Mouse (Mus musculus) mesoderm, embryonic 11.5 days (tissue): ENCODE data around the gene Eras.
"Not testable (repeated sequence)": the region's sequence is repeated elsewhere in the genome, so short reads cannot be mapped to it uniquely, and the experiment has no call there.

Source experiments
- DNase-seq: peaks from one replicate; pipeline ENCODE4 v3.0.0-alpha.2; 2012; ENCODE audit warnings: low read depth, low spot score

Eras gene

GRCm38 (mm10) chrX:7928270-7928790 is at the start of gene Eras:
Gene Eras, minus strand, starts transcription at chrX:7928607.
- no peak for DNase-seq

DNA sequence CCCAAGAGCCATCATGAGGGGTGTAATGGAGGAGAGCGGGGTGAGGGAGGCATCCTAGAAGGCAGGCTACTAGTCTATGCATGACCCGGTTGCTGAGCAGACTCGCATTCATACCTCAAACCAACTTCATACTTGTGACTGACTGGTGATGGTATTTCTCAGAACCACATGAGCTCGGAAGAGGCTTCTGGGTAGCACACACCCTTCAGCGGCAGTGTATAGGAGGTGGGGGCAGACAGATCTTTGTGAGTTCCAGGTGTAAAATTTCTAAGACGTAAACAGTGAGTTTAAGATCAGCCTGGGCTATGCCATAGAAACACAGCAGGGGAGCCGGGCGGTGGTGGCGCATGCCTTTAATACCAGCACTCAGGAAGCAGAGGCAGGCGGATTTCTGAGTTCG is 49.5 kb upstream of the Eras start, which contains the start of gene Gata1:
Gata1 (minus strand) TSS at position 180 of the 400 bp plus-strand sequence.
- no peak for DNase-seq

GRCm38 (mm10) chrX:7971292-7971691 is 42.9 kb upstream of the Eras start:
- no peak for DNase-seq

DNA sequence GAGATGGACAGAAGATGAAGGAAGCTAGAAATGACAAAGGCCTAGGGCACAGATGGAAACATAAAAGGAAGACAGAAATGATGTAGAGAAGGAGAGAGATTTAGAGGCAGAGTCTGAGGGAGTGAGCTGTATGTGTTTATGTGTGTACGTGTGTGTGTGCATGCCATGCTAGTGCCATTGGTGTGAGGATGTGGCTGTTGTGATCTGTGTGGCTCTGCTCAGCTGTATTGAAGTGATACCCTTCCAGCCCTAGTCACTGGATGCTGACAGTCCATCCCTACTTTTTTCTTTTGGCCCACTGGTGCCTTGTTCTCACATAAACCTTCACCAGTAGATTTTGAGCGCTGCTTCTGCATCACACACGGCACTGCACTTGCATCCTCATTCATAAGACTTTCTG is 40.5 kb upstream of the Eras start:
- DNase-seq = no peak

DNA sequence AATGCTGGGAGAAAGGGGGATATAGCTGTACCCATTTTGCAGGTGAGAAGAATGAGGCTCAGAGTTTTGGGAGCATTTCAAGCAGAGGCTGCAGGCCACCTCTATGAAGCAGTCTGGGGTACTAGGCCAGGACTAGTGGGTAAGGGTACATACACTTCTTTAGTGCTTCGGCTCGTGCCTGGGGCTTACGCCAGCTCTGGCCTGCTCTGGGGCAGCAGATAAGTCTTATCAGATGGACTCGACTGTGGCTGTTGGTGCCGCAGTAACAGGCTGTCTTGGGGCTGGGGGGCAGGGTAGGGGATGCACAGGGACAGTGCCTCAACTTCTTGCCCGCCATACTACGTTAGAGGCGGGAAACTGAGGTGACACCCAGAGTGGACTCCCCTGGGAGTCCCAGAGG is 39.8 kb upstream of the Eras start:
- DNase-seq = no peak

DNA sequence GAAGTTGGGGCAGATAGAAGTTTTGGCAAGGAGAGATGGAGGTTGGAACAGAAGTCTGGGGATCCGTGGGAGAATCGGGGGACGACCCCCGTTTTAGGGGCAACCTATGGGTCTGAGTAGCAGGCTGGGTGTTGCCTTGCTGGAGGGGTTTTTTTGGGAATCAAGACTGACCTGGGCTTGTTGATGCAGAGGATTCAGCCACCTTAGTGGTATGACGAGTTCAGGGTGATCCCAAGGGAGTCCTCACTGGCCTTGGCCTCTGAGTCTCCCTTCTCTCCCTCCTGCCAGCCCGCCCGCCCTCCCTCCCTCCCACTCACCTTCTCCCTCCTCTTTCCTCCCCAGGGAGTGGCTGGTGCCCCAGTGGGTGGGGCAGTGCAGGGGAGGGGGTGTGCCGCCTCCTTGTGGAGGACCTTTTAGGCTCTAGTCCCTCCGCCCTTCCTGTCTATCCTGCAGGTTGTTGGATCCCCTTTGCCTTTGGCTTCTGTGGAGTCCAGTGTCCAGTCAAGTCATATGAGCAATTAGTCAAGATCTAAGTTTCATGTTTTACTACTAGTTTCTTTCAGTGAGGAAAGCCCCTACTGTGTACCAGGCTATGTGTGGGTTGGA is 39.3 kb upstream of the Eras start:
- DNase-seq = no peak

- DNase-seq = no peak
These were observed 37.8 kb upstream of the Eras start for GRCm38 (mm10) chrX:7966161-7966560.

DNA sequence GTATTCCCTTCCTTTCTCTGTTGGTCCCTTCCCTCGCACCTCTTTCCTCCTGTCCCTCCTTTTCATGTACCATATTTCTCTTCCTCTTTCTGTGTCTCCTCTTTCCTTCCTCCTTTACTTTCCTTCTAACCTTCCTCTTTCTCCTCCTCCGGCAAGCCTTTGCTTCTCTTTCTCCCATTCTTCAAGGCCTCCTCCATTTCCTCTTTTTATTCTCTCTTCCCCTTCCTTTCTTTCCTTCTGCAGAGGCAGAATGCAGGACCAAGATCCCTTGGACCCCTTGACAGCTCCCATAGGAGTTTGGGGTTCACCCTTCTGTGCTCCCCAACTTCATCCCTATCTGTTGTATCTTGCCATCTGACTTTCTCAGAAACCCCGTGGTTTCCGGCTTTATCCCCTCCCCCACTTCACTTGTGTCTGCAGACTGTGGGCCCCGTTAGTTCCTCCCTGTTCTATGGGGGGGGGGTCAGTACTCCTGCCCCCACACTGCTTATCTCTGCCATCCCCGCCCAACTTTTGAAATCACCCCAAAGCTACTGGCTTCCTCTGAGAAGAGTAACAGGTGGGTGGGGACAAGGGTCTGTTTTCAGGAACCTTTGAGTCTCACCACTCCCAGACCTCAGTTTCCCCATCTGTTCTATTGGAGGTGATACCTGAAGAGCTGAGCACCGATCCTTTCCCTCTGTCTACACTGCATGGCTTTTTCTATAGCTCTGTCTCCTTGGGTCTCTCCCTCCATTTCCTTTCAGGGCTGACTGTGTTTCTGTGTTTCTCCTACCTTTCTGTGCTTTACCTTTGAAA is 35.6 kb upstream of the Eras start:
- DNase-seq = no peak

GRCm38 (mm10) chrX:7958868-7959267 is 30.5 kb upstream of the Eras start:
- DNase-seq = no peak

GRCm38 (mm10) chrX:7950091-7950490 is 21.7 kb upstream of the Eras start:
- no peak for DNase-seq

DNA sequence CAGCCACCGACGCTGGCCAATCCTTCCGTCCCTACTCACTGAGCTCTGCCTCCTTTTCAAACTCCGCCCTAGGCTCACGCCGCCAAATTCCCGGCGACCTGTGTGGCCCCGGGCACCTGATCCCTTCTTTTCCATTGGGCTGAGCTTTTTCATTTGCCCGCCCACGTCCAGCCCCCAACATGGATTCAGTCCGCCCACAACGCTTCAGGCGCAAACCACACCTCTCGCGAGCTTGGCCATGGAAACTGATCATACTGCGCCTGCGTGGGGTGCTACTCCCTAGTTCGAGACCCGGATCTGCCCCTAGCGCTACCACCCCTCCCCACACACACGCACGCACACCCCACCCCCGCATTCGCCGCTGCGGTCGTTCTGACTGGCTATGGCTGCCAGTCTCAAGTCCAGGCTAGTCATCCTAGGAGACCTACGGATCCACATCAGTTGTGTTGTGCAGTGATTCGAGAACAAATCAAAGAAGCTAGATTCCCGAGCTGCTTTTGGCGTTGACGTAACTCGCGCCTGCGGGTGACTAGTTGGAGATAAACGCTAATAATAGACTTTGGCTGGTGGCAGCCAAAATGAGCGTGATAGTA is 19.6 kb upstream of the Eras start:
- DNase-seq = peak; percentile 96

DNA sequence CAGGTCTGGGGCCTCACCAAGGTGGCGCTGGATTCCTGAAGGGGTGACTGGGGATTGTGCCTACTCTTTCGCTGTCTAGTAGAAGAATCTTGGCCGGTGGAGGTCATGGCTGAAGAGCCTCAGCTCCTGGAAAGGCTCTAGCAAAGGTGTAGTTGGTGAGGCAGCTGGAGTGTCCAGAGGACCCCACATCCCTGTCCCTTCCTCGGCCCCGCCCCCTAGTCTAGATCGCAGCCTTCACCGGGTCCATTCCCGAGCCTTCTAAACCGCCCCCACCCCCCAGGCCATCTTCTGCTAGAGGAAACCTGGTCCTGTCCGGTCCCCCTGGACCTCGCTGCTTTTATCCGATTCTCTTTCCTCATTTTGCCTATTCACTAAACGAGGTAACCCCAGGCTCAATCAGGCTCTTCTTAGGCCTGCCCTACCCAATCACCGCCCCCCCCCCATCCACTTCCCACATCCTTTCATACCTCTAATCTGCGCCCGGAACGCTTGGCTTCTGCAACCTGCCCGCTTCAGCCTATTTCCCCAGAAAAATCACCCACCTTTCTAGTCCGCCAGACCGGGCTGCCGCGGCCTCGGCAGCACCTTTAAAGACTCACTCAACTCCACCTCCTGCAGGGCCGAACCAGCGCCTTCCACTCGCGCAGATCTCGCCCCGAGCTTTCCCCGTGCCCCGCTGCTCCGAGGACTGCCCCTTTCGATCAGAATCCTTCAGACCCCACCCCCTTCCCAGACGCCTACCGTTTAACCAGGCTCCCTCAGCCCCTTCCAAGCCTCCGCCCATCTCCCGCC is 18.9 kb upstream of the Eras start, which contains the start of gene Hdac6:
Hdac6 (minus strand) TSS at position 782 of the 792 bp plus-strand sequence.
- no peak for DNase-seq

GRCm38 (mm10) chrX:7945618-7946017 is 17.2 kb upstream of the Eras start:
- DNase-seq = no peak

- DNase-seq = no peak
These were observed 9.3 kb upstream of the Eras start for GRCm38 (mm10) chrX:7937667-7938066.

GRCm38 (mm10) chrX:7936874-7937273 is 8.5 kb upstream of the Eras start:
- no peak for DNase-seq

DNA sequence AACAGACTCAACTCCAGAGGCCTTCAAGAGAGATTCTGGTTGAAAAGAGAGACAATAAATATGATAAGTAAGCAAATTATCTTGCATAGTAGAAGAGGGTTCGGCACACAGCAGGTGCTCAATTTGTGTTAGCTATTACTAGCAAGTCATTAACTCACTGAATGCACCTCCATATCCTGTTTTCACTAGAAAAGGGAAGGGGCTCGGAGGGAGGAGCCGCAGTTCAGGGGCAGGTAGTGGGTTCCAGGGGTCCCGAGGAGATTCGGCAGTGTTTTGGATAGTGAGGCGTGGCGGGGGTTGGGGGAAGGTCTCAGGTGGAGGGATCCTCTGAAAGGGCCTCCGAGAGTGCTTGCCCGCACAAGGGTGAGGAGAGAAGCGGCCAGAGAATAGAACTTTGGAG is 1.3 kb downstream of the Eras start:
- DNase-seq = no peak

DNA sequence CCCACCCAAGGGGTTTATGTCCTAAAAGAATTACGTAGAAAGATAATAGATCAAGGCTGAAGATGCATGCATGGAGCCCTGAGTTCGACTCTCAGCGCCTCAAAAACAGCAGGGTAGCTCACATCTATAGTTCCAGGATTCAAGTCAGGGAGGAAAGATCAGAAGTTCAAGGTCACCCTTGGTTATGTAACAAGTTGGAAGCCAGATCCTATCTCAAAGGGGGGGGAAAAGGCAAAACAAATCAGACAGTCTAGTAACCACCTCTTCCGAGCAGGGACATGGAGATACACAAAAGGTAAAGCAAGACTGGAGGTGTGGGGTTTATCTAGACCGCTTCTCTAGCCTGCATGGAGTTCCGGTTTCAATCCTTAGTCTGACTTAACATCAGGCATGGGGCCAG is 2.1 kb downstream of the Eras start:
- no peak for DNase-seq

GRCm38 (mm10) chrX:7922032-7922431 is 6.4 kb downstream of the Eras start:
- peak; percentile 17 for DNase-seq

DNA sequence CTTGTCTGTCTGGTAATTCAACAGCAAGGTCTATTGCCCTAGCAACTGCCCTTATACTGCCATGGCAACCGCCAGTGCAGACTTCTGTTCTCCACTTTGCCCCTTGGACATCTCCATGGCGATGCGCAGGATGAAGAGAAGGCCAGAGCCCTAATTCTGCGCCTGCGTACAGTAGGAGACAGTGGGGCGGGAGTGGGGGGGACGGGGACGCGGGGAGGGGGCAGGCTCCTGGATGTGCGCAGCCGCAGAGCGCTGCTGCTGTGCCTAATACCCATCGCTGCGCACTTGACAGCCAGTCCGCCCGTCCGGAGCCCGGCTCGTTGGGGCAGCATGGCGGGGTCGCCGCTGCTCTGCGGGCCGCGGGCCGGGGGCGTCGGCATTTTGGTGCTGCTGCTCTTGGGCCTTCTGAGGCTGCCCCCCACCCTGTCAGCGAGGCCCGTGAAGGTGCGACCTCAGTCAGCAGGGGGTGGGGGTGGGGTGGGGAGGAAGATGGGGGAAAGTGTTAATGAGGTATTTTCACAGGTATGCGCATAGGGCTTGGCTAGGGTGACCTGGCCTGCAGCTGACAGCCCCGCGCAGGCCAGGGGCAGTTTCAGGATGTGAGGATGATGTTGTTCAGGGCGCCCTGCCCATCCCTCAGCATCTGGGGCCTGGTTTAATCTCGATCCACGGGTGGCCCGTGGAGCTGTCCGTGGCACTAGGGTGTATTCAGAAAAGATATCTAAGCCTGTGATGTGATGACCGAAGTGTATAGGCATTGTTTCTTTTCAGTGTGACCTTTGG is 8.6 kb downstream of the Eras start, which contains the start of gene Pcsk1n:
Pcsk1n (plus strand) TSS at position 222 of the 783 bp plus-strand sequence.
- peak; percentile 77 for DNase-seq

- DNase-seq = not testable (repeated sequence)
These were observed 10.4 kb downstream of the Eras start for GRCm38 (mm10) chrX:7917960-7918359.

GRCm38 (mm10) chrX:7915669-7916068 is 12.7 kb downstream of the Eras start:
- not testable (repeated sequence) for DNase-seq
